Mouse (Mus musculus): ENCODE measurements around the gene Mecp2. TPM values are rescaled to one million over a fixed set of nuclear protein-coding genes. Genes with fewer than 3 reads are reported as not detected.
"Not testable (repeated sequence)": the region's sequence is repeated elsewhere in the genome, so short reads cannot be mapped to it uniquely, and the experiment has no call there.

Gene Mecp2
- polyA plus RNA-seq (2016; fragmentation: Nextera tagmentation; extraction: Ambion mirVana), result 15.7 and 16.0 TPM in 2 replicates

- not testable (repeated sequence) for H3K27ac ChIP-seq (replicated peaks); DNase-seq (ENCODE audit: low spot score); H3K9me3 ChIP-seq (replicated peaks); H3K4me1 ChIP-seq; H3K4me3 ChIP-seq; H3K27me3 ChIP-seq (ENCODE audit: low read depth, poor library complexity, severe bottlenecking); H3K36me3 ChIP-seq
- WGBS, result 36% methylated on average over 1 of the region's 1 CpGs
Observed at GRCm38 (mm10) chrX:74135263-74135662, at the start of gene Mecp2. Gene Mecp2, minus strand, starts transcription at chrX:74135363.

GRCm38 (mm10) chrX:74176959-74177358 is 41.8 kb upstream of the Mecp2 start, which contains the start of gene Tktl1:
Gene Tktl1, plus strand, starts transcription at chrX:74177259.
- H3K4me3 ChIP-seq, result no peak within 1 kb of the TSS
- H3K27ac ChIP-seq (replicated peaks), result no peak within 1 kb of the TSS
- H3K36me3 ChIP-seq, result no peaks in the 10 kb centered on the region
- H3K27me3 ChIP-seq (ENCODE audit: low read depth, poor library complexity, severe bottlenecking), result no peaks in the 10 kb centered on the region
- no peaks in the 10 kb centered on the region for H3K9me3 ChIP-seq (replicated peaks)
- WGBS, result 90% methylated on average over 17 of the region's 17 CpGs
- no peak for DNase-seq (ENCODE audit: low spot score)
- no peaks in the 10 kb centered on the region for H3K4me1 ChIP-seq

DNA sequence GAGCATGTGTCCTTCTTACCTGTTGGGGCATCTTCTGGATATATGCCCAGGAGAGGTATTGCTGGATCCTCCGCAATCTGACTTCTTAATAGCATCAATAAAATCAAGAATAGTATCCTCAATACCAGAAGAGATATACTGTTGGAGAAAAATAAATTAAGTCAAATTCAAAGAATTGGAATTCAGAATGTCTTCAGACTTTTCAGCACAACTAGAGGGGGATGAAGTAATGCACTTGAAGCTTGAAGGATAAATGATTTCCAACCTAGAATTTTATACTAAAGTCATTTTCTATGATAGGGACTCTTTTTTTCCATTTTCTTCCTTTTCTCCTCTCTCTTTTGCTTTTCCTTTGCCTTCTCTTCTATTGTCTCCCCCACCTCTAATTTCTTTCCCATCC is 32.6 kb upstream of the Mecp2 start, which contains the start of gene Tex28:
Tex28 (minus strand) TSS at position 101 of the 400 bp plus-strand sequence.
- no peaks in the 10 kb centered on the region for H3K27me3 ChIP-seq (ENCODE audit: low read depth, poor library complexity, severe bottlenecking)
- no peaks in the 10 kb centered on the region for H3K9me3 ChIP-seq (replicated peaks)
- H3K27ac ChIP-seq (replicated peaks), result no peak within 1 kb of the TSS
- WGBS, result 94% methylated on average over 1 of the region's 1 CpGs
- H3K36me3 ChIP-seq, result no peaks in the 10 kb centered on the region
- H3K4me1 ChIP-seq, result no peaks in the 10 kb centered on the region
- H3K4me3 ChIP-seq, result no peak within 1 kb of the TSS
- DNase-seq (ENCODE audit: low spot score), result no peak

- Histone ChIP-seq H3K9me3 (replicated peaks) (no peaks in the 10 kb centered on the region), H3K36me3 (no peaks in the 10 kb centered on the region), H3K4me1 (no peaks in the 10 kb centered on the region), H3K4me3 (no peak within 1 kb of the TSS), H3K27ac (replicated peaks) (no peak within 1 kb of the TSS), H3K27me3 (ENCODE audit: low read depth, poor library complexity, severe bottlenecking) (peaks cover 6% of the 10 kb centered on the region)
- DNase-seq (ENCODE audit: low spot score), result no peak
Observed at GRCm38 (mm10) chrX:74127164-74127563, 8.0 kb downstream of the Mecp2 start, which contains the start of gene Opn1mw. Gene Opn1mw, plus strand, starts transcription at chrX:74127464.

DNA sequence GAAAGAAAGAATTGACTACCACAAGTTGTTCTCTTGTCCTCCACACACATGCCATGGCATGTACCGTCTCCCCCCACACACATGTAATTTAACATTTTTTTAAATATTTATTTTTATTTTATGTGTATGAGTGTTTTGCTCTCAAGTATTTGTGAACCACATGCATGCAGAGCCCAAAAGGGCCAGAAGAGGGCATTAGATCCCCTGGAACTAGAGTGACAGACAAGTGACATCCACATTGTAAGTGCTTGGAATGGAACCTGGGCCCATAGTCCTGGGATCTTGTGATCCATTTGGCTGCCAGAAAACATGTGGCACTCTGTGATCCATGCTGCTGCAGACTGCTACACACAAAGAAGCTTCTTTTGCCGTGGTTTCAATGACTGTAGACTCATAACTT is 10.2 kb downstream of the Mecp2 start:
- Histone ChIP-seq H3K27me3 (ENCODE audit: low read depth, poor library complexity, severe bottlenecking) (peaks cover 6% of the 10 kb centered on the region), H3K9me3 (replicated peaks) (no peaks in the 10 kb centered on the region), H3K4me3 (no peak overlapping the region), H3K27ac (replicated peaks) (no peak overlapping the region), H3K36me3 (no peaks in the 10 kb centered on the region), H3K4me1 (no peaks in the 10 kb centered on the region)
- DNase-seq (ENCODE audit: low spot score), result no peak
- 66% methylated on average over 2 of the region's 2 CpGs for WGBS

DNA sequence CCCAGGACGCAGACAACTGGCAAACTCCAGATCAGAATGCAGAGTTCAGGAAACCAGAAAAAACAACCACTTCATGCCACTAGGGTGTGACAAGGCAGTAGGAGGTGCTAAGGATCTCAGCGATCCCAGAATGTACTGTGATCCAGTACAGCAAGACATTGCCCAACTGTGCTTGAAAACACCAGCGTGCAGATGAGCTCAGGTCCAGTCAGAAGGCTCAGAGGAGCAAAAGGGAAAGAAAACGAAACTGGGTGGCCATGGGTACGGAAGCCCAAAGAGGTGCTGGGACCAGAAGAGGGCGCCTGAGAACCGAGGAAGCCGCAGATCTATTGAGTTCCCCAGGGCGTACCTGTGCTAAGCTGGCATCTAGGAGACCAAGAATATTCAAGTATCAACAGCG is 19.7 kb downstream of the Mecp2 start:
- WGBS, result 19% methylated on average over 10 of the region's 10 CpGs
- Histone ChIP-seq H3K9me3 (replicated peaks) (no peaks in the 10 kb centered on the region), H3K36me3 (no peaks in the 10 kb centered on the region), H3K27ac (replicated peaks) (no peak overlapping the region), H3K27me3 (ENCODE audit: low read depth, poor library complexity, severe bottlenecking) (no peaks in the 10 kb centered on the region), H3K4me3 (peak overlapping the region; percentile 27), H3K4me1 (no peaks in the 10 kb centered on the region)
- peak; percentile 35 for DNase-seq (ENCODE audit: low spot score)

GRCm38 (mm10) chrX:74114036-74114435 is 21.1 kb downstream of the Mecp2 start:
- H3K4me3 ChIP-seq, result no peak overlapping the region
- DNase-seq (ENCODE audit: low spot score), result no peak
- H3K36me3 ChIP-seq, result no peaks in the 10 kb centered on the region

GRCm38 (mm10) chrX:74108747-74109146 is 26.4 kb downstream of the Mecp2 start:
- H3K27me3 ChIP-seq (ENCODE audit: low read depth, poor library complexity, severe bottlenecking), result no peaks in the 10 kb centered on the region
- no peak for DNase-seq (ENCODE audit: low spot score)
- H3K4me1 ChIP-seq, result no peaks in the 10 kb centered on the region
- no peak overlapping the region for H3K4me3 ChIP-seq
- no peaks in the 10 kb centered on the region for H3K36me3 ChIP-seq
- no peak overlapping the region for H3K27ac ChIP-seq (replicated peaks)
- no peaks in the 10 kb centered on the region for H3K9me3 ChIP-seq (replicated peaks)
- 59% methylated on average over 3 of the region's 3 CpGs for WGBS

More at GRCm38 (mm10) chrX:74114036-74114435, 21.1 kb downstream of the Mecp2 start:
- Histone ChIP-seq H3K27ac (replicated peaks) (no peak overlapping the region), H3K9me3 (replicated peaks) (no peaks in the 10 kb centered on the region), H3K4me1 (no peaks in the 10 kb centered on the region), H3K27me3 (ENCODE audit: low read depth, poor library complexity, severe bottlenecking) (no peaks in the 10 kb centered on the region)

DNA sequence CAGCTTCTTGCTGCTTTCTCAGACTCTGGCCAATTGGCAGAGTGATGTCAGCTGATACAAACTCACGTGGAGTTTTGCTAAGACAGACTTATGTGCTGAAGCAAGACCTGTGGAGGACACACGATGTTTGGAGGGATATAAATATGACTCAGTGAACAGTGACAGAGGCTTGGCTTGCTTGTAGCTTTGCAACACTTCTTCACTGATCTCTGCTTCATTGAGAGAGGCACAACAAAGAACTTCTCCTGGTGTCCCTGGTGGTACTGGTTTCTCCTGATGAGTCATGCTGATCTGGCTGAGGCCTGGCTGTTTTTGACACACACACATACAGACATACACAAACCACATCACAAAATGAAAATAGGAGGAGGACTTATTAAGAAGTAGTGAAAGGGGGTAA is 29.2 kb downstream of the Mecp2 start:
- no peak overlapping the region for H3K4me3 ChIP-seq
- H3K27me3 ChIP-seq (ENCODE audit: low read depth, poor library complexity, severe bottlenecking), result no peaks in the 10 kb centered on the region
- H3K4me1 ChIP-seq, result no peaks in the 10 kb centered on the region
- no peaks in the 10 kb centered on the region for H3K9me3 ChIP-seq (replicated peaks)
- WGBS, result 57% methylated on average over 2 of the region's 2 CpGs
- DNase-seq (ENCODE audit: low spot score), result no peak
- no peak overlapping the region for H3K27ac ChIP-seq (replicated peaks)
- H3K36me3 ChIP-seq, result no peaks in the 10 kb centered on the region

DNA sequence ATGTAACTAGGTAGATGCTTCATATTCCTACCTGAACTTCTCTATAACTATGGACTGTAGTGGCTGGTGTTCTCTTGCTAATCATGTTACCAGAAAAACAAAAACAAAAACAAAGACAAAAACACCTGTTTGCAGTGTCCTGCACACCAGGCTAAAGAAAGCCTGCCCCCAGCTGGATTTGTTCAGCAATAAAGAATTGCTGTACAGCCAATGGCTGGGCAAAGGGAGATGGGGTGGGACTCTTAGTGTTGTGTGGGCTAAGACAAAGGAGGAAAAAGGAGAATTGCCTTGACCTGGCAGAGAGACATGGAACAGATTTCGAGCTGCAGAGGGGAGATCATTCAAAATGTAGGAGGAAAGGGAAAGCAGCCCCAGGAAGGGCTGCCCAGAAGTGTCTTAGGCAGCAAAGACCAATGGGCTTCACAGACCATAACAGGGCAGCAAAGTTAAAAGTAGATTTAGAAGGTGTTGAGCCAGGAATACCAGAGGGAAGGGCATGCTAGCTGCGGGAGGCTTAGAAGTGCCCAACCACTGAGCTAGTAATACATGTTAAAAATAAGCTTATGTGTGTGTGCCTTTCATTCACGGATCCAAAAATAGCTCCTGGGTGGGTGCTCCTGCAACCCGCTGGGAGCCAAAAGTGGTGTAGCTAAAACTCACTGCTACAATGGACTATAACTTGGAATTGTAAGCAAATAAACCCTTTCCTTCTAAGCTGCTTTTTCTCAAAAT is 31.5 kb downstream of the Mecp2 start:
- no peaks in the 10 kb centered on the region for H3K36me3 ChIP-seq
- no peak for DNase-seq (ENCODE audit: low spot score)
- H3K27ac ChIP-seq (replicated peaks), result no peak overlapping the region
- H3K4me3 ChIP-seq, result no peak overlapping the region
- 67% methylated on average over 4 of the region's 4 CpGs for WGBS
- H3K9me3 ChIP-seq (replicated peaks), result no peaks in the 10 kb centered on the region
- H3K4me1 ChIP-seq, result no peaks in the 10 kb centered on the region
- H3K27me3 ChIP-seq (ENCODE audit: low read depth, poor library complexity, severe bottlenecking), result no peaks in the 10 kb centered on the region

GRCm38 (mm10) chrX:74095130-74095529 is 40.0 kb downstream of the Mecp2 start:
- 77% methylated on average over 1 of the region's 1 CpGs for WGBS

GRCm38 (mm10) chrX:74085601-74086038 is 49.5 kb downstream of the Mecp2 start:
- no peaks in the 10 kb centered on the region; the same call in 1 of the 2 replicates for H3K9me3 ChIP-seq (replicated peaks)
- H3K27me3 ChIP-seq (ENCODE audit: low read depth, poor library complexity, severe bottlenecking), result peaks cover 13% of the 10 kb centered on the region
- H3K4me3 ChIP-seq, result peak overlapping the region; percentile 71
- H3K4me1 ChIP-seq, result peaks cover 17% of the 10 kb centered on the region
- H3K27ac ChIP-seq (replicated peaks), result peak overlapping the region; percentile 98
- peak; percentile 95 for DNase-seq (ENCODE audit: low spot score)
- WGBS, result 11% methylated on average over 27 of the region's 27 CpGs
- H3K36me3 ChIP-seq, result no peaks in the 10 kb centered on the region

More at GRCm38 (mm10) chrX:74095130-74095529, 40.0 kb downstream of the Mecp2 start:
- H3K4me1 ChIP-seq, result no peaks in the 10 kb centered on the region
- no peaks in the 10 kb centered on the region for H3K27me3 ChIP-seq (ENCODE audit: low read depth, poor library complexity, severe bottlenecking)
- DNase-seq (ENCODE audit: low spot score), result no peak
- H3K4me3 ChIP-seq, result no peak overlapping the region
- no peaks in the 10 kb centered on the region for H3K9me3 ChIP-seq (replicated peaks)
- H3K36me3 ChIP-seq, result no peaks in the 10 kb centered on the region
- no peak overlapping the region for H3K27ac ChIP-seq (replicated peaks)

GRCm38 (mm10) chrX:74084946-74085498 is 50.1 kb downstream of the Mecp2 start:
- Histone ChIP-seq H3K4me1 (peaks cover 17% of the 10 kb centered on the region), H3K36me3 (no peaks in the 10 kb centered on the region), H3K4me3 (peak overlapping the region; percentile 71), H3K27me3 (ENCODE audit: low read depth, poor library complexity, severe bottlenecking) (peaks cover 13% of the 10 kb centered on the region), H3K9me3 (replicated peaks) (no peaks in the 10 kb centered on the region; the same call in 1 of the 2 replicates), H3K27ac (replicated peaks) (peak overlapping the region; percentile 98)
- WGBS, result 13% methylated on average over 35 of the region's 56 CpGs
- peak; percentile 84 for DNase-seq (ENCODE audit: low spot score)
